ENCODE assay signal across 8 mouse cellular contexts in genomic region chr16:38091041-38091440, GRCm38 (mm10). TPM values are rescaled to one million over a fixed set of nuclear protein-coding genes. Genes with fewer than 3 reads are reported as not detected.
DNase-seq lines count a peak whose midpoint lies in the region; ATAC-seq and TF ChIP-seq lines count a peak whose summit lies in the region.

No protein-coding gene starts in this region.

- H3K27me3 ChIP-seq in heart, embryonic 13.5 days (replicated peaks) = no peaks in the 10 kb centered on the region
- H3K27me3 ChIP-seq in G1E (ENCODE audit: insufficient read depth, low read length) = no peaks in the 10 kb centered on the region
- no peaks in the 10 kb centered on the region for H3K27me3 ChIP-seq in hindbrain, embryonic 11.5 days (ENCODE audit: control insufficient read depth, insufficient read depth, low read length)
- no peaks in the 10 kb centered on the region for H3K27me3 ChIP-seq in midbrain, embryonic 11.5 days (ENCODE audit: control insufficient read depth, insufficient read depth, low read length)

- H3K4me1 ChIP-seq in heart, embryonic 13.5 days = peaks cover 50% of the 10 kb centered on the region
- H3K4me1 ChIP-seq in G1E (ENCODE audit: insufficient read depth, low read depth, low read length) = peaks cover 49% of the 10 kb centered on the region
- H3K4me1 ChIP-seq in hindbrain, embryonic 11.5 days (replicated peaks; ENCODE audit: control insufficient read depth, insufficient read depth, low read length) = peaks cover 2% of the 10 kb centered on the region; the same call in 1 of the 2 replicates
- H3K4me1 ChIP-seq in midbrain, embryonic 11.5 days (ENCODE audit: control insufficient read depth, insufficient read depth, low read length) = peaks cover 22% of the 10 kb centered on the region

- H3K4me2 ChIP-seq in heart, embryonic 13.5 days = peak overlapping the region; percentile 72
- H3K4me2 ChIP-seq in hindbrain, embryonic 11.5 days (replicated peaks; ENCODE audit: low read depth, low read length) = peak overlapping the region; percentile 77
- peak overlapping the region; percentile 89 for H3K4me2 ChIP-seq in midbrain, embryonic 11.5 days

- DNase-seq in heart, adult 8-10 months (ENCODE audit: low spot score) = no peak
- DNase-seq in G1E (ENCODE audit: low spot score) = no peak
- no peak for DNase-seq in hindbrain, embryonic 11.5 days (ENCODE audit: low spot score)
- no peak for DNase-seq in midbrain, embryonic 11.5 days (ENCODE audit: low spot score, missing footprints)
- no peak for DNase-seq in urinary bladder, adult 18-20 months (ENCODE audit: low spot score in 2 of 2)
- no peak for DNase-seq in cerebellum, postnatal 14 days

- H3K9me3 ChIP-seq in heart, embryonic 13.5 days = no peaks in the 10 kb centered on the region
- no peaks in the 10 kb centered on the region for H3K9me3 ChIP-seq in G1E (replicated peaks)
- H3K9me3 ChIP-seq in hindbrain, embryonic 11.5 days (ENCODE audit: control insufficient read depth, low read length) = no peaks in the 10 kb centered on the region
- no peaks in the 10 kb centered on the region for H3K9me3 ChIP-seq in midbrain, embryonic 11.5 days (ENCODE audit: control insufficient read depth, low read length)

- peak overlapping the region; percentile 99 for H3K9ac ChIP-seq in heart, embryonic 13.5 days
- H3K9ac ChIP-seq in hindbrain, embryonic 11.5 days (ENCODE audit: low read depth, low read length) = peak overlapping the region; percentile 98
- peak overlapping the region; percentile 99 for H3K9ac ChIP-seq in midbrain, embryonic 11.5 days (ENCODE audit: low read length)

- no peak for TF ChIP-seq CTCF in G1E (IDR thresholded peaks at IDR 0.05; ENCODE audit: low read depth, low read length)

- H3K27ac ChIP-seq in heart, embryonic 13.5 days (replicated peaks) = peak overlapping the region; percentile 100
- peak overlapping the region; percentile 98; the same call in 1 of the 2 replicates for H3K27ac ChIP-seq in hindbrain, embryonic 11.5 days (ENCODE audit: low read depth, low read length)
- no peak overlapping the region for H3K27ac ChIP-seq in midbrain, embryonic 11.5 days (ENCODE audit: low read depth, low read length)

- peak overlapping the region; percentile 97 for H3K4me3 ChIP-seq in heart, embryonic 13.5 days
- peak overlapping the region; percentile 83 for H3K4me3 ChIP-seq in G1E (ENCODE audit: low read depth, low read length)
- peak overlapping the region; percentile 98 for H3K4me3 ChIP-seq in hindbrain, embryonic 11.5 days (ENCODE audit: low read depth, low read length)
- peak overlapping the region; percentile 98 for H3K4me3 ChIP-seq in midbrain, embryonic 11.5 days (ENCODE audit: low read depth, low read length)

- 1% methylated on average over 5 of the region's 5 CpGs for whole genome bisulfite sequencing in heart, embryonic 13.5 days
- 1% methylated on average over 5 of the region's 5 CpGs for WGBS in hindbrain, embryonic 11.5 days
- 0% methylated on average over 5 of the region's 5 CpGs for WGBS in midbrain, embryonic 11.5 days

- 0 out of 2 replicates have a peak, but pooled peaks cover 4% of the 10 kb centered on the region for H3K36me3 ChIP-seq in heart, embryonic 13.5 days
- H3K36me3 ChIP-seq in G1E (replicated peaks) = peaks cover 29% of the 10 kb centered on the region
- no peaks in the 10 kb centered on the region for H3K36me3 ChIP-seq in hindbrain, embryonic 11.5 days (ENCODE audit: control insufficient read depth, insufficient read depth, low read length)
- H3K36me3 ChIP-seq in midbrain, embryonic 11.5 days (ENCODE audit: control insufficient read depth, insufficient read depth, low read length) = no peaks in the 10 kb centered on the region

- no peak for ATAC-seq in heart, embryonic 13.5 days (ENCODE audit: extremely low read depth, insufficient number of reproducible peaks, low FRiP score, low TSS enrichment)
- no peak for ATAC-seq in G1E (ENCODE audit: extremely low read depth, insufficient number of reproducible peaks, low FRiP score, poor library complexity, severe bottlenecking)
- ATAC-seq in hindbrain, embryonic 11.5 days (ENCODE audit: low FRiP score) = no peak
- ATAC-seq in midbrain, embryonic 11.5 days (ENCODE audit: low FRiP score) = no peak
- ATAC-seq in activated CD4-positive, CD25-positive, alpha-beta regulatory T cell, adult 4 months = no peak

RNA-seq across cellular contexts. Expression of gene Gsk3b, which starts 2.2 kb away (rescaled TPM):
- 36.7 and 39.3 TPM in 2 replicates for polyA plus RNA-seq in heart, embryonic 13.5 days (2015; fragmentation: Nextera tagmentation; extraction: Ambion mirVana)
- 10 to 100 TPM; 48.8 to 54.3 (median 53.0) TPM for total RNA-seq in heart, adult 8-10 months (2022)
- total RNA-seq in G1E (2014; fragmentation: Nextera tagmentation) (93.8 and 112 TPM in 2 replicates), G1E (2017) (33.3 and 49.2 TPM in 2 replicates)
- polyA plus RNA-seq in G1E (2012) = 9.3 and 10.1 TPM in 2 replicates
- 132 and 172 TPM in 2 replicates for polyA plus RNA-seq in hindbrain, embryonic 11.5 days (2014; fragmentation: Nextera tagmentation; extraction: Ambion mirVana)
- polyA plus RNA-seq in midbrain, embryonic 11.5 days (2014; fragmentation: Nextera tagmentation; extraction: Ambion mirVana) = 120 and 121 TPM in 2 replicates
- polyA plus RNA-seq in activated CD4-positive, CD25-positive, alpha-beta regulatory T cell, adult 4 months (2017; shearing (Covaris generic)) = 10 to 100 TPM; 45.3 to 51.2 TPM
